Mouse (Mus musculus) left cerebral cortex, postnatal 25 days (tissue): ENCODE measurements around the gene Ak1. TPM values are rescaled to one million over a fixed set of nuclear protein-coding genes. Genes with fewer than 3 reads are reported as not detected.

Experiments used
- DNase-seq, 2 experiments: peaks; one replicate each; pipeline ENCODE4 v3.0.0; 2022; ENCODE audit warnings: low spot score in 2 of 2, mixed read lengths in 1 of 2
- intact Hi-C: fragments of 180-260 bp; cut with DNase I; formaldehyde crosslinking; loops from one replicate; pipeline ENCODE4 v1.15.1; 2025
- total RNA-seq, 2 experiments: library from RNA; stranded (reverse); gene quantifications; 2 replicates each; pipeline ENCODE4 v1.2.3; 2021

Gene Ak1
- total RNA-seq, 2 experiments from 2014 or later, result 157 to 159 TPM

DNA sequence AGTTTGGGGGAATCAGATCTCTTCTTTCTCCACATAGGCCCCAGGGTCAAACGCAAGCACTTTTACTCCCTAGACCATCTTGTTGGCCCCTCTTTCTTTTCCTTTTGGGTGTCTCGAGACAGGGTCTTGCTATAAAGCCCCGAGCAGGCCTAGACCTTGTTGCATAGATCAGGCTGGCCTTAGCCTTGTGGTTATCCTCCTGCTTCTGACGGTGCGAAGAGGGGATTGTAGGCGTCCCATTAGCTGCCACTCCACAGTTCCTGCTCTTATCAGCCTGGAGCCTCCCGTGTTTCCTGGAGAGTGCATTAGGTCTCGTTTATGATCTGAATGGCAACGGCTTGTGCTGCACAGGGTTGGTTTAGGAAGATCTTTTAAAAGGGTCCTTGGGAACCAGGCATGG lies 22.5 kb downstream of the Ak1 start:
- intact Hi-C loops, result no loop called here

DNA sequence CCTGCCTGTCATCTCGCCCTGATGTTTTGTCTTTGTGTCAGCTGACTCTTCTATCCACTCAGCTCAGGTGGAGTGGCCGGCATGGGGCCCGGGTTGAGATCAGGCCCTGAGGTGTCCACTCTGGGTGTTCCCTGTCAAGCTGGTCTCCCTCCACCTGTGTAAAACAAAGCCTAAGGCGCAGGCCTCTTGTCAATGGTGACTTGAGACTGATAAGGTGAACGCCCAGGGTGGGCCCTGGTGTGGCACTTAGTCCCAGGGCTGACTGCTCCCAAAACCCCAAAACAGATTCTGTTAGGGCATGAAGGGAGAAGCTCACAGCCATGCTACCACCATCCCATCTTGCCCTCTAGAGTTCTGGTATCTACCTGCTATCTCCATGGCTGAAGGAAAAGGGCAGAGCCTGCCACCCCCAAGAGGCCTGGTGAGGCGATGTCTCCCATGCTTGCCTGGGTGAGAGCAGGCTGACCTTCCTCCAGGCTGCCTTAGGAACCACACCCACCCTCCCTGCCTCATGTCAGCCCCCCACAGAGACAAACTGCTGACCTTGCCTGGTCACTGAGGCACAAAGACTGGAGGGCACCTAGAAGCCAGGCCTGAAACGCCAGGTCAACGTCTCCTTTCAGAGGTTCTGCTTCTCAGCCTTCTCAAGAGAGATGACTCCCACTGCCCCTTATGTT lies 23.4 kb downstream of the Ak1 start:
- DNase-seq, result no peak
- intact Hi-C loops, result no loop called here

More for the DNA sequence above, 22.5 kb downstream of the Ak1 start:
- no peak for DNase-seq

GRCm38 (mm10) chr2:32645647-32646046 lies 24.1 kb downstream of the Ak1 start:
- DNase-seq, result no peak
- intact Hi-C loops, result no loop called here

DNA sequence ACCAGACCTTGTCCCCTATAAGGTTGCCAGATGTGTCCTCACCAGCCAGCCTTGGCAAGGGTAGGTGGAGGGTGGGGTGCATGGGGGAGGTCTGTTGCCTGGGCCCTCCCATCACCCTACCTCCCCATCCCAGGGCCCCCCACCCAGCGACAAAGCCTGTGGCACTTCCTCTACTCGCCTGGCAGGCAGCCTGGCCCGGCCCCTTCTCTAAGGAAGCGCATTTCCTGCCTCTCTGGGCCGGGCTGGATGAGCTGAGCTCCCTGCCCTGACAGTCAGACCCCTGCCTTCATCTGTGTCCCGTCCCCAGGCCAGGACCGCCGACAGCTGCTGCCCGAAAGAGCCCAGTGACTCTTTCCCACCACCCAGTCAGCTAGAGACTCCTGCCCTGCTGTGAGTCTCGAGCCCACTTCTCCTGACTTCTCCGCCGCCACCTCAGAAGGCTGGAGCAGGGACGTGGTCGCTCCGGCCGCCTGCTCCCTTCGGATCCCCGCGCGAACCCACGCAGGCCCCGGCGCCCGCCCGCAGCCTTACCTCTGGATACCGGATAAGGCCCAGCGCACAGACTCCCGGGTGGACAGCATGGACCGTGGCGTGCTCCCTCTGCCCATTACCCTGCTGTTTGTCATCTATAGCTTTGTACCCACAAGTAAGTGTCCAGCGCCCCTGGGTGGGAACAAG lies 25.0 kb downstream of the Ak1 start, which contains the start of gene Eng:
Eng (plus strand) TSS at position 217 of the 678 bp plus-strand sequence.
- intact Hi-C loops, result no loop called here
- DNase-seq, result no peak

DNA sequence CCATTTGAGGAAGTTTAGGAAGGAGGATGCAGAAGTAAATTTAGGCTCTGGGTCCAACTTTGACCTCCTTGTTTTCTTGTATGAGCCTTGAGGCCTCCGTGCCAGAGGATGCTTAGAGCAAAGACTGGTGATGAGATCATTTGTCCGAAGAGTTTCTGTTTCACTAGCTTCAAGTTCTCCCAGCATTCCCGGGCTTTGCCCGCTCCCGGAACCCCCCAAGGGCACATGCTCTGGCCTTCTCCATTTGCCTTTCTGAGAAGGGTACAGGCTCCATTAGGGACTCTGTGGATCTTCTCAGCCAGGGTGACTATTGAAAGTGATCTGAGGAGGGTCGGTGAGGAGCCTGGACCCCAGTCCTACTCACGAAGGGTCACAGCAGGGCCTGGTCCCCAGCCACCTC lies 25.8 kb downstream of the Ak1 start:
- no peak for DNase-seq
- intact Hi-C loops, result no loop called here

- DNase-seq, result no peak
- intact Hi-C loops, result no loop called here
Measured at GRCm38 (mm10) chr2:32653764-32654163, 32.2 kb downstream of the Ak1 start.

DNA sequence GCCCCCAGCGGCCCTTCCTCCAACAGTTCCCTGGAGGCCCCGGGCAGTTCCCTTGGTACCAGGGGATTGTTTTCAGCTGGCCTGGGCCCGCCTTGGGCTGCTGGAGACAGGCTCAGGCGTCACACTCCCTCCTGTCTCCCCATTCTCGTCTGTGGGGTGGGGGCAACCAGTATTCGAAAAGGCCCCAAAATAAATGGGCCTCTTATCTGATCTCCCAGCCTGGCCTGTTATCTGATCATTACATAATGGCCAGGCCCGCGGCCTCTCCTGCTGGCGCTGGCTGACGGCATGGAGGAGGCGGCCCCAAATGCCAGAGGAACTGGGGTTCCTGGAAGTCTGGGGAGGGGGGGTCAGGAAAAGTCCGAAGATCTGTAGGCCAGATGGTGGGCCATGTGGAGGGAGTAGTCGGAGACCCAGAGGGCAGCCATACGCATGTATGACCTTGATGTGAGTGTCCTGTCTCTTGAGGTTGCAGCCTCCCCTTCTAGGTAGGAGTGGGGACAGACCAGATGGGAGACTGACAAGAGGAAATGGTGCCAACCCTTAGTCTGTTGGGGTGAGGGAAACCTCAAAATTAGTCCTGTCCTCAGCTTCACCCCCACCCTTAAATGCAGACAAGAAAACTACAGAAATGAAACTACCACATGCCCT lies 33.3 kb downstream of the Ak1 start:
- intact Hi-C loops, result no loop called here
- no peak for DNase-seq

GRCm38 (mm10) chr2:32655394-32655744 lies 33.8 kb downstream of the Ak1 start:
- DNase-seq, result no peak
- intact Hi-C loops, result no loop called here

DNA sequence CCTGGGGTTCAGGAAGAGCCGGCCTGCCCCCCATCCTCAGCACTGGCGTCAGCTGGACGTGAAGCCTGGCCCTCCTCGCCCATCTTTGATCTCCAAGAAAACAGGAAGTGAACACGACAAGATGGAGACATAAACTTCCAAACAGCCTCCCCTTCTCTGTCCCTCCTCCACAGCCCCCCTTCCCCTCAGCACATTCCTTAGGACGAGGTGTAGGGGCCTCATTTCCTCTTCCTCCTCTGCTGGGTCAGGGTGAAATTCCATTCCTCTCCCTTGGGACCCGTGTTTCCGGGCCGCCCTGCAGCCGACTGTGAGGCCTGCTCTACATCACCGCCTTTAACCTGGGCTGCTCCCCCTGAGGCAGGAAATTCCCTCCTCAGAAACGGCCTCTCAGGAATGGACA lies 34.3 kb downstream of the Ak1 start:
- intact Hi-C loops, result no loop called here
- DNase-seq, result no peak

- DNase-seq, result no peak
- intact Hi-C loops, result no loop called here
Measured at GRCm38 (mm10) chr2:32658873-32659272, 37.3 kb downstream of the Ak1 start.

- no peak for DNase-seq
- intact Hi-C loops, result no loop called here
Measured at GRCm38 (mm10) chr2:32661509-32662107, 40.0 kb downstream of the Ak1 start.

- intact Hi-C loops, result no loop called here
- DNase-seq, result no peak
Measured at GRCm38 (mm10) chr2:32662291-32662690, 40.7 kb downstream of the Ak1 start.

- no peak for DNase-seq
- intact Hi-C loops, result no loop called here
Measured at GRCm38 (mm10) chr2:32665345-32665744, 43.8 kb downstream of the Ak1 start.

GRCm38 (mm10) chr2:32665853-32666252 lies 44.3 kb downstream of the Ak1 start:
- intact Hi-C loops, result no loop called here
- no peak for DNase-seq

DNA sequence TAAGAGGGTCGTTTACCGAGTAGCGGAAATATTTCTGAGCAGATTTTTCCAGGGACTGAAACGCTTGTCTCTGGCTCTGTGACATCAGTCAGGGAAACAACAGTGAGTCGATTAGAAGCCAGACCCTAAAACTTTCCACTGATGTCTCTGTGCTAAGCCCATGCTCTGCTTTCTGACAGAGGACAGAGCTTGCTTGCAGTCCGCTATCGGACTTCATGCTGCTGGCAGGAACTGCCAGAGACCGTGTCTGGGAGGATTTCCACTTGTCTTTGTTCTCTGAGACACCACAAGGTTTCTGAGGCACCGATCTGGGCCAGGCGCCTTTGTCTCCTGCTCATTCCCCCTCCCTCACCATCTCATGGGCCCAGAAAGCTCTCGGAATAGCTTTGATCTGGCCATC lies 46.2 kb downstream of the Ak1 start:
- no peak for DNase-seq
- intact Hi-C loops, result no loop called here

GRCm38 (mm10) chr2:32668176-32668575 lies 46.6 kb downstream of the Ak1 start:
- DNase-seq, result no peak
- intact Hi-C loops, result no loop called here

- intact Hi-C loops, result no loop called here
- no peak for DNase-seq
Measured at GRCm38 (mm10) chr2:32669876-32670275, 48.3 kb downstream of the Ak1 start.

- DNase-seq, result no peak
- intact Hi-C loops, result no loop called here
Measured at GRCm38 (mm10) chr2:32671147-32671546, 49.6 kb downstream of the Ak1 start.

DNA sequence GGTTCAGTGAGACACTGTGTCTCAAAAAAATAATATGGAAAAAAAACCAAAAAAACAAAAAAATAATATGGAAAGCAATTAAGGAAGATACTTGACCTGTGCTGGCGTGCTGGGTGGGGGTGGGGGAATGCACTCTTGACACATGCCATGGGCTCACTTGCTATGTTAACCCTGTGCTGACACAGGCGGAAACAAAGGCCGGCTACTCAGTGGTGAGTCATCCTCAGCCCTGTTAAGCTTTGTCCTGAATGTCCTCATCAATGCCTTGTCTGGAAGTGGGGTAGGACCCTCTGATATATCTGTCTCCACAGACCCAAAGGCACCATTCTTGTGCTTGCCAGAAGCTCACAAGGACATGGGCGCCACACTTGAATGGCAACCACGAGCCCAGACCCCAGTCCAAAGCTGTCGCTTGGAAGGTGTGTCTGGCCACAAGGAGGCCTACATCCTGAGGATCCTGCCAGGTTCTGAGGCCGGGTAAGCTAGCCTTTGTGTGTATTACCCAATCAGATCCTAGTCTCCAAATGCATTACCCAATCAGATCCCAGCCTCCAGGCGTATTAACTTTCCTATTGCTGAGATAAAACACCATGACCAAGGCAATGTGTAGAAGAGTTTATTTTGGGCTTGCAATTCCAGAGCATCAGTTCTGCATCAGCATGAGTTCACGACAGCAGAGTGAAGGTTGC lies 50.5 kb downstream of the Ak1 start:
- intact Hi-C loops, result no loop called here

More for the DNA sequence above, 50.5 kb downstream of the Ak1 start:
- DNase-seq, result no peak
